Mouse (Mus musculus): ENCODE results near the gene 4930507D05Rik.

GRCm38 (mm10) chr10:62474944-62475343, 25.7 kb downstream of the 4930507D05Rik start:
- TF ChIP-seq POLR2A (IDR thresholded peaks at IDR 0.05; ENCODE audit: borderline replicate concordance, control insufficient read depth, low read depth, low read length) = no peak
- no peak for TF ChIP-seq CTCF (IDR thresholded peaks at IDR 0.05; ENCODE audit: control insufficient read depth, insufficient read depth, low read length)

Data from bone marrow, adult 2 months (tissue).